Mouse (Mus musculus) B cell, adult (primary cell): ENCODE results near the gene Tcp10a. TPM values are rescaled to one million over a fixed set of nuclear protein-coding genes. Genes with fewer than 3 reads are reported as not detected.

ENCODE experiments used
- total RNA-seq: library from RNA; stranded (reverse); gene quantifications from 4 replicates; pipeline ENCODE4 v1.2.4, GENCODE M21; 2023; ENCODE audit not compliant: inconsistent age

Tcp10a gene
- total RNA-seq, result not detected in 4 replicates

GRCm38 (mm10) chr17:7324346-7324745, at the start of gene Tcp10a:
Gene Tcp10a (plus strand): TSS chr17:7324646.

GRCm38 (mm10) chr17:7352596-7352995, 28.1 kb downstream of the Tcp10a start, which contains the start of gene Ttll2:
Gene Ttll2 (minus strand): TSS chr17:7352696.

GRCm38 (mm10) chr17:7371879-7372278, 47.4 kb downstream of the Tcp10a start, which contains the start of gene Gm49630:
Gene Gm49630 (minus strand): TSS chr17:7371979.

GRCm38 (mm10) chr17:7385364-7385763, 60.9 kb downstream of the Tcp10a start, which contains the start of gene Unc93a2:
Gene Unc93a2 (minus strand): TSS chr17:7385464.

Other genes with a start within 250 kb of the Tcp10a start
- gene Rps6ka2, start 154.5 kb upstream of the Tcp10a start, total RNA-seq, result 2.2 to 3.1 TPM (median 2.6 TPM) in 4 replicates
- not detected in 4 replicates for gene Ttll2, start 28.1 kb downstream of the Tcp10a start, total RNA-seq
- not detected in 4 replicates for gene Gm49630, start 47.3 kb downstream of the Tcp10a start, total RNA-seq
- gene Unc93a2, start 60.8 kb downstream of the Tcp10a start, total RNA-seq, result 0.33 to 0.45 TPM (median 0.35 TPM) in 3 of 4 replicates, not detected in the other